Mouse (Mus musculus) embryonic fibroblast, embryonic 13.5 days (primary cell): ENCODE data around the gene Traf4. TPM values are rescaled to one million over a fixed set of nuclear protein-coding genes. Genes with fewer than 3 reads are reported as not detected.

Experiments used
- H3K27ac ChIP-seq: 2 replicates; pipeline ENCODE4 v1.5.1; 2012; ENCODE audit warnings: low read length, control low read depth, inconsistent platforms; ENCODE audit not compliant: insufficient read depth
- H3K4me1 ChIP-seq: 2 replicates; pipeline ENCODE4 v1.6.1; 2011; ENCODE audit warnings: low read length; ENCODE audit not compliant: control insufficient read depth, insufficient read depth
- H3K4me3 ChIP-seq: 2 replicates; pipeline ENCODE4 v1.5.1; 2011; ENCODE audit warnings: mild to moderate bottlenecking, control low read depth, low read length; ENCODE audit not compliant: insufficient read depth
- CTCF ChIP-seq: IDR thresholded peaks from 2 replicates; pipeline ENCODE4 v1.5.1; 2011; ENCODE audit warnings: mild to moderate bottlenecking, control low read depth, low read length, moderate library complexity, borderline replicate concordance; ENCODE audit not compliant: insufficient read depth
- POLR2A ChIP-seq: IDR thresholded peaks from 2 replicates; pipeline ENCODE4 v1.6.1; 2011; ENCODE audit warnings: low read depth, mild to moderate bottlenecking, control low read depth, low read length, moderate library complexity
- polyA plus RNA-seq: library from polyadenylated mRNA; stranded (reverse); fragments of >200 nt; gene quantifications from 2 replicates; pipeline ENCODE4 v1.2.4, GENCODE M21; 2011; ENCODE audit warnings: low read depth; ENCODE audit not compliant: missing spikeins, insufficient read length

Traf4 gene
- polyA plus RNA-seq, 1 experiment, result 40.5 TPM

DNA sequence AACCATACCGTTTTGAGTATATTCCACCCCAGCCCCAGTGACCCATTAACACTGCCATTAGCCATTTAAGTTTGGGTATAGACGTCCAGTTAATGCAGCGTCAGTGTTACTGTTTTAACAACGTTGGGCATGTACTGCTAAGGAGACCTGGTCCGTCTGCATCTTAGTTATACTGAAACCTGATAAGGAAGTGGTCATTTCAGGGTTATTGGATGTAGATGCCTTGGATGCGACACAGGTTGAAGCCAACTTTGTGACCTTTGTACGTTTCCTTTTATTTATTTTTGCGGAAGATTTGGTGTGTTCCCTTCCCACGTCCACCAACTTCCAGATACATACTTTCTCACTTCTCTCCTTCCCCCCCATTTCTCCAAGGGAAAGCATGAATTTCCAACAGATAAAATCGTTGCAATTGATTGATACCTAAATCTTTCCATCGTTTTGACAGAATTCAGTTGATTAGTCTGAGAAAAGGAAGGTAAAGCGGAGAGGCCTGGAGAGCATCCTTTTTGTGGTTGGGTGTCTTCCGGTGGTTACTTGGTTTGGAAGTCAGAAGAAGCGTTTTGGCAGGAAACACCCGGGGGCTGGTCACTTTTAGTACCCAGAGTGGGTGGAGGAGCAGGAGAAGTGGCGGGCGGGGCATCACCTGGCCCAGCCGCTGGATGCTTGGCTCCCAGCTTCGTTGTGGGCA lies 50.6 kb downstream of the Traf4 start:
- TF ChIP-seq POLR2A (no peak; the same call in none of the 2 replicates), CTCF (no peak)
- Histone ChIP-seq H3K4me1 (peaks cover 12% of the 10 kb centered on the region; the same call in 1 of the 2 replicates), H3K4me3 (peak overlapping the region; percentile 45), H3K27ac (peak overlapping the region; percentile 45)

GRCm38 (mm10) chr11:78113616-78114015 lies 51.8 kb downstream of the Traf4 start:
- H3K27ac ChIP-seq, result no peak overlapping the region
- H3K4me3 ChIP-seq, result no peak overlapping the region
- no peak for TF ChIP-seq POLR2A
- TF ChIP-seq CTCF, result no peak
- peaks cover 10% of the 10 kb centered on the region; the same call in 1 of the 2 replicates for H3K4me1 ChIP-seq

Other genes with a start within 250 kb of the Traf4 start
- not detected in 2 replicates for gene Sez6, start 234.8 kb downstream of the Traf4 start, polyA plus RNA-seq
- gene Phf12, start 182.8 kb downstream of the Traf4 start, polyA plus RNA-seq, result 39.4 and 47.4 TPM in 2 replicates
- 5.7 and 8.3 TPM in 2 replicates for gene Dhrs13, start 133.3 kb downstream of the Traf4 start, polyA plus RNA-seq
- gene Flot2, start 127.7 kb downstream of the Traf4 start, polyA plus RNA-seq, result 70.0 and 71.3 TPM in 2 replicates
- gene Eral1, start 85.2 kb downstream of the Traf4 start, polyA plus RNA-seq, result 17.0 and 18.5 TPM in 2 replicates
- gene Fam222b, start 70.9 kb downstream of the Traf4 start, polyA plus RNA-seq, result 10.2 and 15.5 TPM in 2 replicates
- gene Nek8, start 11.1 kb upstream of the Traf4 start, polyA plus RNA-seq, result 12.0 and 17.9 TPM in 2 replicates
- 13.6 and 15.3 TPM in 2 replicates for gene Tlcd1, start 11.1 kb upstream of the Traf4 start, polyA plus RNA-seq
- 2,180 and 2,276 TPM in 2 replicates for gene Rpl23a, start 18.0 kb upstream of the Traf4 start, polyA plus RNA-seq
- 112 and 127 TPM in 2 replicates for gene Rab34, start 22.8 kb upstream of the Traf4 start, polyA plus RNA-seq
- 0.92 and 1.7 TPM in 2 replicates for gene Proca1, start 27.8 kb upstream of the Traf4 start, polyA plus RNA-seq
- gene Sdf2, start 80.2 kb upstream of the Traf4 start, polyA plus RNA-seq, result 65.4 and 67.3 TPM in 2 replicates
- gene Supt6, start 80.4 kb upstream of the Traf4 start, polyA plus RNA-seq, result 56.1 and 57.8 TPM in 2 replicates
- gene 2610507B11Rik, start 96.2 kb upstream of the Traf4 start, polyA plus RNA-seq, result 81.8 and 86.7 TPM in 2 replicates
- gene BC030499, start 125.3 kb upstream of the Traf4 start, polyA plus RNA-seq, result 0.45 and 0.63 TPM in 2 replicates
- 22.6 and 35.1 TPM in 2 replicates for gene Spag5, start 135.9 kb upstream of the Traf4 start, polyA plus RNA-seq
- 2.8 and 5.3 TPM in 2 replicates for gene Aldoc, start 157.4 kb upstream of the Traf4 start, polyA plus RNA-seq
- 62.1 and 65.0 TPM in 2 replicates for gene Pigs, start 162.8 kb upstream of the Traf4 start, polyA plus RNA-seq
- gene Unc119, start 177.9 kb upstream of the Traf4 start, polyA plus RNA-seq, result 14.4 and 19.2 TPM in 2 replicates
- gene Foxn1, start 221.0 kb upstream of the Traf4 start, polyA plus RNA-seq, result 0.15 TPM in 1 of 2 replicates, not detected in the other